Mouse (Mus musculus): ENCODE data around the gene Wdr5.

Wdr5 gene

DNA sequence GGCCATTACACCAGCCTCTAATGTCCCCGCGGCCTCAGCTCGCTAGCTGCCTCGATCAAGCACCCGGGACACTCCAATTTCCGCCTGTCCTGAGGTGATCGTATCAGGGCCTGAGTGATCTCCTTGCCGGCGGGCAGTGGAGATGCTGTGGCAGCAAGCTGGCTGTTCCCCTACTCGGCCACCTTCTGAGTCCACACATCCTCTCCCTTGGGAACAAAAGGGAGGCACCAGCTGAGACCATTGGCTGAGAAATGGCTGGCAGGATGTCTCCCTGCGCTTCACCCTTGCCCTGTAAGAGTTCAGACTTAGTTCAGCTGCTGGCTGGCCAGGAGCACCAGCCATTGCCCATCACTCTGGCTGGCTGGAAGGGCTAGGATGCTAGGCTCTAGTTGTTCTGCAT, 67.2 kb downstream of the Wdr5 start:
- in situ Hi-C loops (cut with MboI; ENCODE audit: unreplicated experiment in 2 of 2): no loop called here

DNA sequence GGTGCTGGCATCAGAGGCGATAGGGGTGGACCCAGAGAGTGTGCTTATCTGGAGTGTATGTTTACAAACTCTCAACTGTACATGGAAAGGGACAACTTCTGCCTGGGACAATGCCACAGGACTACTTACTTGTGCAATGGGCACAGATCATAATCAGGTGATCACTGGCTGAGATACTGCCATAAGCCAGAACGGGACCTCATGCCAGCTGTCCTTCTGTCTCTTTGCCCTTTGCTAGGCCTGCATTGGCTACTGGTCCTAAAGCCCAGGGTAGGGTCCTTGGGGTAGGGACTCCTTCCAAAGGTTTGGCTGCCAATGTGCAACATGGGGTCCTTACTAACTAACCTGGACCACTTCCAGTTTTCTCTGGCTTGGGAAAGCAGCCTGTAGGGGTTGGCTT, 68.1 kb downstream of the Wdr5 start:
- in situ Hi-C loops (cut with MboI; ENCODE audit: unreplicated experiment in 2 of 2): no loop called here

DNA sequence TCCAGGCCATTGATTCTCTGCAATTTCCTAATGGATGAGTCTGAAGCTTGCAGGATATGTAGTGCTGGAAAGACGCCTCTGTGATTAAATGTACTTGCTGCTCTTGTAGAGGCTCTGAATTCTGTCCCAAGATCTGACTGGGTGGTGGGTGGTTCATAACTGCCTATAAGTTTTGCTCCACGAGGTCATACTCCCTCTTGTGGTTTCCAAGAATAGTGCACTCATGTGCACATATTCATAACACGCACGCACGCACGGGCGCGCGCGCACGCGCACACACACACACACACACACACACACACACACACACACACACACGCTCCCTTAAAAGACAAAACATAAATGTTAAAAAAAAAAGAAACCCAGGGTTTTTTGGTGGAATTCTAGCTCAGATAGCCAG, 69.6 kb downstream of the Wdr5 start:
- in situ Hi-C loops (cut with MboI; ENCODE audit: unreplicated experiment in 2 of 2): no loop called here
